Mouse (Mus musculus): Measurements from ENCODE around the gene Abcc8.

Abcc8 gene

DNA sequence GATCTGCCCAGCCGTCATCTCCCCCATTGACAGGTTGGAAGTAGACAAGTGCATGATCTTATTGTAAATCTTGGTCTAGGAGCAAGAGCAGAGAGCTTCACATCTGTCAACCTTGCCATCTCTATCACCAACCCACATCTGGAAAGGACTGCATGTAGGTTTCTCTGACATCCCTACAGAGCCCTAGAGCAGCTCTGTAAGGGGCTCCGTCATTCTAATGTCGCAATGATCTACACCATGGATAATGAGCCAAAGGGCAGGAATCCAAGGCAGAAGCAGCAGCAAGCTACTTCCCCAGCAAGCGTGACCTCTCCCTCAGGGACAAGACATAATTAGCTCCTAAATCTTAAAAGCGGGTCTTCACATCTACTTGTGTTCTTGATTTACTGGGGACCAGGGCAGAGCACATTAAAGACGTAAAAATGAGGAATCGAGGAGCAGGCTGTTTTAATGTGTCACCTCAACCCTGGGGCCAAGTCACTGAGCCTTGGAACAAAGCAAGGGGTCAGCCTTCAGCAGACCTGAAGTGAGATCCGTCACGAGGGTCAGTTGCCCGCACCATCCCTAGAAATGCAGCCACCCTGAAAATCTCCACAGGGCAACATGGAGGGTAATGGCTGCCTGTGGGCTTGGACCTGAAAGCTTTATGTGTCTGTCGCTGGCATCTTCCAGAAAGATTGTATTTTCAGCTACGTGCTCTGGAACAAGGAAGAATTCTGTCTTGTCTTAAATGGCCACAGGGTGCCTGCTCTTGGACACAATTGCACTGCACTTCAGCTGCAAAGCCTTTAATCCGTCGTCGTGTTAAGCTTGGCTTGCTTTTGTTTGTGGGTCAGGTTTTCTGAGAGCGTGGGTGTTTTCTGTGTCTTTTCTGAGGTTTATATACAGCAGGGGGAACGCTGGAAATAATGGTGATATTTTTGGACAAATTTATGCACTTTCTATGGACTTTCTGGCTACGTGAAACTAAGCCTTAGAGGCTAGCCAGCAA is 25.0 kb downstream of the Abcc8 start:
- DNase-seq = no peak

DNA sequence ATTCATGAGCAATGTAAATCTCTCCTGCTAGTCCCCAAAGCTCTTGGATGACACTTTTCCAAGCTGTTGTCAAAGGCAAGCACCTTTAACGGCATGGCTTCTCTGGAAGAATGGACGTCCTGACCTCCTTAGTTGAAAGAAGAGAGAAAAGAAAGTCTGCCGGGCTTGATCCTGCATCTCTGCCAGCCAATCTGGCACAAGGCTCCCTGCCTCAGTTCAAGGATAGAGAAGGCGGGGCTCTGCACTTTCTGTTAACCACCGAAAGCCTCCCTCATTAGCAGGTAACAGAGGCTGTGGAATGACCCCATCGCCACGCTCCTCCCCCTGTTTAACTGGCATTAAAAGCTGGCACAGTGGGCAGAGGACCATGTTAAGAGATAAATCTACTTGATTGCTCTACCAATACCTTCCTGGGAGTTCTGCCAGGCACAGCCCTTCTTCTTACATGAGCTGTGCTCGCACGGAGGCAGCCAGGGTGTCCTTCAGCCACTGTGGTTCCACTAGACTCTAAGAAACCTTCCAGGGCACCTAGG is 26.9 kb downstream of the Abcc8 start:
- DNase-seq = no peak

DNA sequence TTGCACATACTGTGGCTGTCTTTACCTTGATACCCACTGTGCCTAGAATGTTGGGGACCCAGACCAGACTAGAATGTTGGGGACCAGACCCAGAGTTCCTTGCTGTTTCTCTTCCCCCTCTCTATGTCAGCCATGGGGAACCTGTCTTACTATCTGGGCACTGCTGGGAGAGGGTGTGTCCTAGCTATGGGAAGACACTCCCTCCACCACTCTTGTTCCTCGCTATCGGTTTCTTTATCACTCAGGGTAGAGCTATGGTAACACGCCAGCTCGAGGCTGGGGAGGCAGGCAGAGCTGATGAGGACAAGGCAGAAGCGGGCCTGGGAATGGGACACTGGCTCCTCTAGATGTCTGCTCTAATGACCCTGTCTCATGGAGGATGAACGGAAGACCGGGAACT is 32.4 kb downstream of the Abcc8 start:
- no peak for DNase-seq

DNA sequence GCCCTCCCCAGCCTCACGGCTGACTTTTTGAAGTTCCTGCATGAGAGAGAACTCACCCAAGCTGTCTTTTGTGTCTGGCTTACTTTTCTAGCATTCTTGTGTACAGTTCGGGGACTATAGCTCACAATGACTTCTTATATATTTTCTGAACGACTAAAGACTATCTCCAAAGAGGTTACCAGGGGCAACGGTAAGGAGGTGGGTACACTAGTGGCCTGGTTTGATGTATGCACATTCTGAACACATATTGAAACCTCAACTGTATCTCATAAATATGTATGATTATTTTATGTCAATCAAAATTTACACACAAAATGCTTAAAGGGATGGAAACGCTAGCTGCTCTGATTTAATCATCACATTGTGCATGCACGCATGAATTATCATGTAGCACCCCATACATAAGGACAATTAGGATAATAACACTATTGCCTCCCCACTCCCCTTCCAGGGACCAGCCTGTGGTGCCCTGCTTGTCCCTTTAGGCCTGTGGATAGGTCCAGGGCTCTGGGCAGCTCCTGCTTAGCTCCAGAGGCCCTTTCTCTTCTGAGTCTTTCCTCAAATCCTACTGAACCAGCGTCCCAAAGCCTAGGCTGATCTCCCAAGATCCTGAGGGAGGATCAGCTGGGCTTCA is 33.0 kb downstream of the Abcc8 start:
- DNase-seq = no peak

DNA sequence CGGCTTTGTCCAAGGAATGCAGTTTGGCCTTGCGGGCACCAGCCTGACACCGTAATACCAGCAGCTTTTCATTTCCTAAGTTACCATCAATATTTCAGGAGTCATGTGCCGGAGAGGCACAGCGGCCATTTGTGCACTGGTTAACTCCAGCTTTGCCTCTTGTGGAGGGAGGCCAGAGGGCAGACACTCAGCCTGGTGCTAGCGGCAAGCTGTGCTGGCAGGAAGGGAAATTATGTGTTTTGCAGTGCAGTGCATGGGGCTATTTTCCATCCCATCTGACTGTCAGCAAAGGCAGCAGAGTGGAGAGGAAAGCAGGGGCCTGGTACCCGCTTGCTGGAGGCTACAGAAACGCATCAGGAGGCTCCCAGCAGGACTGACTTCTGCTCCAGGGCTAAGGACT is 35.8 kb downstream of the Abcc8 start:
- DNase-seq = no peak

DNA sequence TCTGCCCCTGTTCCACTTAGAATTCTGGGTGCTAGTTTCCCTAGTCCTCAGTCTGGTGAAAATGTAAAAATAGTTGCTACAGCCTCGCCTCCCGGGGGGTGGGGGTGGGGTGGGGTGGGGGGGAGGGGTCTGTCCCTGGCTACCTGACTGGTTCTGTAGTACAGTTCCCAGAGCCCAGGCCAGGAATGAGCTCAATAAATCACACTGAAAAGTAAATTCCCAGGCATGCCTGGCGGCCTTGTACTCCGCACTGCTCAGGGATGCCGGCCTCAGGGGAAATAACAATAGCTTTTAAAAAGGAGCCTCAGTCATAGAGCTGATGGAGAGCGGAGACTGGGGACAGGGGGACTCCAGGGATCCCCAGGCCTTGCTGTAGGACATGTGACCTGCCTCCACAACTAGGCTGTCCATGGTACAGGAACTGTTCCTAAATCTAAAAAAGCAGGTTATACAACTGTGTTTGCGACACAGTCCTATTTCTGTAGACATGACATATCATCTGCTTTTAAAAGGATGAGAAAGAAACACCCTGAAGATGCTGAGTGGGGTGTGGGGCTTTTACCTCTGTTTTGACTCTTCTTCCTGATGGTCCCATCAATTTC is 41.4 kb downstream of the Abcc8 start:
- no peak for DNase-seq

DNA sequence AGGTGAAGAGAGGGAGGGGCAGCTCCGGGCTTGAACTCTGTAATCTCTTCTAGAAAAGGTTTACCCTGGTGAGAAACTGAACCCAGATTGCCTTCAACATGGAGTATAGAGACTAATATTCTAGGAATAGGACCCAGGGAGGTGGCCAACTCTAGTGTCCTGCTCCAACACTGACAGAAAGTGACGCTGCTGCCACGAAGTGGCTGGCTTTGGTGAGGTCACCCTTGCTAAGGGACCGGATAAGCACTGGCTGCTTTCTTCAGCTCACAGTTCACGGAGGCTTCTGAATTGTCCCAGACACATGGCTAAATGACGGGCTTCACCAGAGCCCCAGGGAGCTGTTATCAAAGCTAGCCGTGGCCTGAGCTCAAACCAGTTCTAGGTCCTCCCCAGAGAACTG is 46.0 kb downstream of the Abcc8 start:
- no peak for DNase-seq

DNA sequence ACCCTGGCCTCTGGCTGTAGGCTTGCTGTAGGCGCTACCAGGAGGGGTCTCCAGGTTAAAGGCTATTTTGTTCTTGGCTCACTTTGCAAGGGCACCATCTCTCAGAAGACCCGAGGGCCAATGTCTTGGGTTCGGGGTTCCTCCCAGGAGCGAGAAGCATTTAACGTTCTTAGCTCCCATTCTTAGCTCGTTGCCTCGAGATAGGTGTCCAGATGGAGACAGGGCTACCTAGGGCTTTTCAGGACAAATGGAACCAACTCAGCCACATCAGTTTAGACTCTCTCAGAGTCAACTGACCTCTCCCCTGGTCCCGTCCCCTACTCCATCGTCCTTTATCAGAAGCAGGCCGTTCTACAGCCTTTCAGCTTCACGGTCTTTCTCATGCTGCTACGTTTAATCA is 47.6 kb downstream of the Abcc8 start:
- DNase-seq = no peak

DNA sequence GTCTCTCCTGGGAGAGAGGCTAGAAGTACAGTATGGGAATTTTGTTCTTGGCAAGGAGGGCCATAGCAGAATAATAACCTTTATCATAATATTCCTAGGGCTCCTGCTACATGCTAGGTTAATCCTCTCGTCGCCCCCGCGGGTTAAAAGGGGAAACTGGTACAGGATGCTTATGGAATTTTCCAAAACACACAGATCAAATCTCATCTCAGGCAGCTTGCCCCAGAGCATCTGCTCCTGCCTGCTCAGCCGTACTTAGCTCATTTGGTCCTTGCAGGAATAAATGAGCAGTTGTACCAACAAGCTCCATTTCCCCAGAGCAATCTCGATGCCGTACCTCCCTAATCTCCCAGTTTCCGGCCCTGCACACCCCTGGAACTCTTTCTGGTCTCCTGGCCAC is 48.0 kb downstream of the Abcc8 start:
- DNase-seq = peak; percentile 76

DNA sequence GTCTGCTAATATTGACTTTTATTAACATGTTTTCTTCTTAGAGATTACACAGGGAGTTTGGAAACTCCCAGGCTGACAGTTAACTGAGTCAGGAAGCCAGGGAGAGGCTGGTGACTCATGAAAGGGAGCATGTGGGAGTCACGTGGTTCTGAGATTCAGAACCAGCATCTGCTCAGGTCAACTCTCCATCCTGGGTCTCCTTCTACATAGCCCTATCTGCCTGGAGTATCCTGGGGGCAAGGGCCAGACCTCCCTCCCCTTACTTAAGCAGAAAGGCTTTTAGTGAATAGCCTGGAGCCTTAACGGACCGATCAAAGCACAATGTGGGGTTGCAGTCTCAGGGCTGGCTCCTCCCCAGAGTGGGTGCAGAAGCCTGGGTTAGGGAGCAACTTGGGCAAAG is 48.6 kb downstream of the Abcc8 start:
- peak; percentile 62 for DNase-seq

DNA sequence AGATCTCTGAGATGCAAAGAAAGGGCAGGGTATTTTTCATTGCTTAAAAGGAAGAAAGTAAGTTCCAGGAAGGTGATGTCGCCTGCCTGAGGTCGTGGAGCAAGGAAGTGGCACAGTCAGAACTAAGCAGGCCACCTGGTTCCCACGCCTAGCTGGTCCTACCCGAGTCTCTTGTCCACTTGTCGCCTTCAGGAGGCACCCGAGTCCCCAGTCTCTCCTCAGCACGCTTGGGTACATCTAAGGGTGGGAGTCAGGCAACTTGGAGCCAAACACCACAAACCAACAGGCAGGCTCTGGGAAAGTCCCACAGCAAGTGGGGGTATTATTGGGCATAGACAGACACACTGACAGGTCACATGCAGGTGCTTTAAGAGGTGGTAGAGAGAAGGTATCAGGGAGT is 49.1 kb downstream of the Abcc8 start:
- no peak for DNase-seq

DNA sequence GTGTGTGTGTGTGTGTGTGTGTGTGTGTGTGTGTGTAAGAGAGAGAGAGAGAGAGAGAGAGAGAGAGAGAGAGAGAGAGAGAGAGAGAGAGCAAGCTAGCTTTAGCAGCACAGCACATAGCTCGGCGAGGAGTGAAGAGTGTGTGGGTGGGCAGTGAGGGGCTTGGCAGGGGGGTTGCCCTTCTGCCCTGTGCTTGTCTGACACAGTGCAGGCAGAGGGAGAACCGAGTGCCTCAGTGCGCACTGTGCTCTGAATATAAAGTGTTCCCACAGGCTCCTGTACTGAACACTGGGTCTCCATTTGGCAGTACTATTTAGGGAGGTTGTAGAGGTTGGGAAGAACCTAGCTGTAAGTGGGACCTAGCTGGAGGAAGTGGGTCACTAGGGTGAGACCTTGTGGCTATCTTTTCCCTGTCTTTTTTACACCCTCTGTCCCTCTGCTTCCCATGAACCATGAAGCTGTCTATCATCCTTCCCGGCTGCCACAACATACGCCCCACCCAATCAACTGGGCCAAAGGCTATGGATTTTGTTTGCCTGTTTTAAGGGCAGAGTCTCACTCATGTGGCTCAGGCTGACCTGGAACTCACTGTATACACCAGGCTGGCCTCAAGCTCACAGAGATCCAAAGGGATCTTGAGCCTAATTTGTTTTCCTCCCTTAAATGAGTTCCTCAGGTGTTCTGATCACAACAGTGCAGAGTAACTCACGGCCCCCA is 50.2 kb downstream of the Abcc8 start:
- DNase-seq = no peak

DNA sequence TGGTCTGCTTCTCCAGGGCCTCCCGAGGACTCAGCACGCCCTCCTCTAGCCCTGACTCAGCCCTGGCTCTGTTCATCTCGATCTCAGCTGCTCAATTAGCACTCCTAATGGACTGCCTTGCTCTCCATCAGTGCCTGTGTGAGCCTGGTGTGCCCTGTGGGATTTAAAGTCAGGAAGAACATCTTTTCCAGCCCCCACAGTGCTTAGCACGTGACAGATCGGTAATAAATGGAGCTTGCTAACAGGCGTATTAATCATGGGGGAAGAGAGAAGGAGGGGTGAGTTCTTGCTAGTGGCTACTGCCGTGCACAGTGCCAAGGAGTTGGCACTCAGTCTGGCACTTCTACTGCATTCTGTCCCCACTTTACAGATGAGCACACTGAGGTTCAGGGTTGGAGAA is 51.6 kb downstream of the Abcc8 start:
- no peak for DNase-seq

DNA sequence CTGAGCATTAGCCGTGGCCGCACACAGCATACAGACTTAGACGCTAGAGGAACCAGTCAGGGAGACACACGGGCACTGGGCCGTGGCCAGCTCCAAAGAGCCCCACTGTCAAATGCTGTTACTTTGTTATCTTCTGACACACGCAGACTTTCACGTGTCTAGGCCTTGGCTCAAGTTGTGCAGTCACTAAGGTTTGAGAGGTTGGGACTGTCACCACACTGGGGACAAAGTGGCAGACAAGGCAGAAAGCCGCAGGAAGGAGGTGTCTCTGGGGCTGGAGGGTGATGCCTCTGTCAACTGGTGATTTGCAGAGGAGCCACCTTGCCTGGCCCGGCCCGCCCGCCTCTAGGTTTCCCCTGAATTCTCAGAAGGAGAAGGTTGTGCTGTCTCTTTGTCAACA is 54.5 kb downstream of the Abcc8 start:
- DNase-seq = no peak

DNA sequence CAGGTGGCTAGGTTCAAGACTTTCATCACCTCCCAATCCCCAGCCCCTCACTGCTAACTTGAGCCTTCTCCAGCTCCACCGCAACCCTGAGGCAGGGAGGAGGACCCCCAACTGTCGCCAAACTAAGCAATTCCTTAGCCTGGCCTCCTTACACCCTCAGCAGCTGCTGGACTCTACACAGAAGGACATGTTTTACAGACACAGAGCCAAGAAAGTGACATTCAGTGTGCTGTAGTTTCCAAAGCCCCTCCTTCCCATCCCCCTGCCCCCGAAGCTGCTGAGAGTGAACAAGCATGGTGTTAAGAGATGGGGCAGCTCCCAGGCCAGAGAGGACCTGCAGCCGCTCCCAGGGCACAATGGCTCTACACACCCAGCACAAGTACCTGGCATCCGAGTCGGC is 55.4 kb downstream of the Abcc8 start:
- DNase-seq = no peak

DNA sequence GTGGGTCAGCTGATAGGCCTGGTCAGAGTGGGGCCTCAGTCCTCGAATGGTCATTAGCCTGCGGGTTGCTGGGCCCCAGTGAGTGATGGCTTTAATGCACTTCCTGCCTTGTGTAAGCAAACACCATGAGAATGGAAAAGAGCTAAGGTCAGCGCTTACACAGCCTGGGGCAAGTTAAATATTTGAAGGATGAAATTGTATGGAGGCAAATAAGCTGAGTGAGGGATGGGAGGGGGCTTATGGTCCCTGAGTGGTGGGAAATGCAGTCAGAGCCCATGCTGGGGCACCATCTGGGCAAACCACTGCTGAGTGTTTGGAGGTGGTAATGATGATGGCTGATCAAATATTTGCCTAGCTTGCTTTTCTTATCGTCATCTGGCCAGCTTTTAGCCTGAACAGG is 56.9 kb downstream of the Abcc8 start:
- DNase-seq = no peak

DNA sequence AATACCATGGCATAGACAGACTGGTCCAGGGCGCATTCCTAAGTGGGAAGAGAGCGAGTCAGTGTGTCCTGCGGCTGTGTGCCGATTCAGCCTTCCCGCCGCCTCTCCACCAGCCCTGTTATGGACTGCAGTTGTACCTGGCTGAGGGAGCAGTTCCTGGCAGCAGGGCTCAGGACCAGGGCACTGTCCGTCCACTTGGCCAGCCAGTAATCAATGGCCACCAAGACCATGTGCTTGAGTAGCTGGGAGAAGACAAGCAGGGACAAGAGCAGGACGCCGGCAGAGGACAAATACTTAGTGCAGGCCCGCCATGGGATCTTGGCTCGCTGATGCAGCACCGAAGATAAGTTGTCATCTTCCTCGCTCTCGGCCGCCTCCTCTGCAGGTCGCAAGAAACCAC is 62.8 kb downstream of the Abcc8 start:
- DNase-seq = no peak

DNA sequence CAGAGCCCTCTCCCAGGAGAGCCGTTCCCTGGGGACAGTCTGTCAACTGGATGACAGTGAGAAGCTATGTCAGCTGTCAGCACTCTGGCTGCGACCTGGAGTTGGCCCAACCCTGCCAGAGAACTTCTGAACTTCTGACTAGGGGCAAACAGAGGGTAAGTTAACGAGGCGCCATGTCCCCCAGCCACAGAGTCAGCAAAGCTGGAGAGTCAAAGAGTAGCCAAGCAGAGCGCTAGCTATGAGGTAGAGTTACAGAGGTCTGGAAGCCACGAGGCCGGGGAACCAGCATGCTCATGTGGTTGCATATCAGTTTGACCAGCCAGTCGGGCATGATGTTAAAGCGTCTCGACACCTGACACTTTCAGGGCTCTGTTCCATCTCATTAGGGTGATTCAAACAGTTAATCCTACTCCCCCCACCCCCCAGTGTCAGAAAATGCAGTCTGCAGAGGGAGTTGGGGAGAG is 63.7 kb downstream of the Abcc8 start:
- no peak for DNase-seq

DNA sequence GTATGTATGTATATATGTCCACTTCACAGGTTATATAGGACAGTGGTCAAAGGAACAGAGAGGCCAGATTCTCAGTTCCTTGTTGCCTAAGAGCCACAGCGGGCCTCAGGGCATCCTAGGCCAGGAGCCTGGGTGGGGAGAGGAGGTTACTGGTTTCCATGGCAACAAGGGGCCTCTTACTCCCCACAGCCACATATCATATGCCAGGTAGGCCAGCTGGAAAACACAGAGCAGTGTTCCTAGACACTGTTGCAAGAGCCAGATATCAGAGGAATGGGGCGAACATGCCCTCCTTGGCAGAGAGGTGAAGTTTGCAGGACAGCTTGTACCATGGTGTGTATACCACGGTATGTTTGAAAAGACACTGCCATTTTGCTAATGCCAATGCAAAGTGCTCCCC is 66.4 kb downstream of the Abcc8 start:
- no peak for DNase-seq

DNA sequence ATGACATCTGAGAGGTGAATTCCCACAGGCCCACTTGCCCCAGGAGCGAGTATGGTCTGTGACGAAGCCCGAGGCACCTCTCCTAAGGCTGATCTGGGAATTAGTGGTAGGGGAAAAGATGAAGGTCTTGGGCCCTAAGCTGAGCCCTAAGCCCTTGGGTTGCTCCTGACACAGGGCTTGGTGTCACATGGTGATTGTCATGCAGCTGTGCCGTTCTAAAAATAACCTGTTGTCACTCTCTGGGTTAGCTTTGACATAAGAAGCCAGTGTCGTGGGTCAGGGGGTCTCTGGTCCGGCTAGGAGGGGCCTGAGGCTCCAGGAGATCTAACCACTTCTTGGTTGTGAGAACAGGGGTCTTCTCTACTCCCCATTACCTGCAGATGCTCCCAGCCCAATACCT is 67.9 kb downstream of the Abcc8 start:
- DNase-seq = no peak

DNA sequence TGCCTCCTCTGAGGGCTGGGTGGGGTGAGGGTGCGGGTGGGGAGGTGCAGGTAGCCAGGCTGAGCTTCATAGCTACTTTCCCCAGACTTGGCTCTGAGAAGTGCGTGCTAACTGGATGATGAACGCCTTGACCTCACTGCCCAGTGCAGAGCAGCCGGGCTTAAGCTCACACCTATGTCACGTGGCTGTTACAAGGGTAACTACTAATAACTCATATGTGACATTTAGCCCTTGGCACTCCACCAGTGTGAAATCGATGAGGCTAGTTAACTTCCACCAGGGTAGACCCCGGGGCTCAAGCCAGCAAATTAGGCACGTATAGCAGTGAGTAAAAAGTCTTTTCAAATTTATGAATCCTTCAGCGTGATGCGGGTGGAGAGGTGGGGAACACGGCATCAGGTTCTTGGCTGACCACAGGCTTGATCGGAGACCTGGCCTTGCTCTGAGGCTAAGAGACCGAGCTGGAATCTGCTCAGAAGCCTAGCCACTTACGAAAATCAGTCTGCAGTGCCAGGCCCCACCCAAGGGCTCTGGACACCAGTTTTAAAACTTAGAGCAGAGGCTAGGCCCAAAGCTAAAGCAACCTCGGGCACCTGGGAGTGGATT is 68.5 kb downstream of the Abcc8 start:
- no peak for DNase-seq

DNA sequence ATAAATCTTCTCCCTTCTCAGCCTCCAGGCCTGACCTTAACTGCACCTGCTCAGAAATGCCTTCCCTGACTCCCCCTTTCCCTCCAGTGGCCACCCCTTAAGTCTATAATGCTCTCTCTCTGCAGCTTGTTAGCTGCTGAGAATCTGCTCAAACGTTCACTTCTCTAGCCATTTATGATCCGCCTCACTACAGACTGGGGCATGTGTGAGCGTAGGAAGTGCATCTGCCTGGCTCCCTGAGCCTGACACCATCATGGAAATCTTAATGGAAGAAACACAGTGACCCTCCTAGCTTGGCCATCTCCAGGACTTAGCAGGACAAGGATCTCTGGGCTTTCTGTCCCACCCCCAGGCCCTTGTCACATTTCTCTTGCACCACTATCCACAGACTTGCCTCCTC is 69.8 kb downstream of the Abcc8 start:
- no peak for DNase-seq

DNA sequence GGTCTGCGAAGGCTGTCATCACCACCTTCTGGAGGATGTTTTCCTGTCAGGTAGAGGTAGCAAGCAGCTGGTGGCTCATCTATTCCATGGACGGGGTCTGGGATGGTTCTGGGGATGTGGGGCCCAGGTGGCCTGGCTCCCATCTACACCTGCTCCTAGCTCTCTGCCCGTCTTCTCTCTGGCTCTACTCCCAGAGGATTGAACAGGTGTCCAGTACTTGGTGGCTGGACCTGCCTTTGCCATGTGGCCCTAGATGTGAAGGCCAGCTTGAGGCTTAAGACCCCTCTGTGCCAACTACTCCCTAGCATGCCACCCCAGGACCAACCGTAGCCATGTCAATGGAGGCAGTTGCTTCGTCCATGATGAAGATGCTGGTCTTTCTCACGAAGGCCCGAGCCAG is 74.3 kb downstream of the Abcc8 start:
- DNase-seq = no peak
